Mouse (Mus musculus): ENCODE data around the gene Ado.

GRCm38 (mm10) chr10:67564509-67564908 lies 15.8 kb upstream of the Ado start:
- TF ChIP-seq CTCF (IDR thresholded peaks at IDR 0.05; ENCODE audit: low read depth, low read length) (no peak), POLR2A (IDR thresholded peaks at IDR 0.05; ENCODE audit: borderline replicate concordance, low read depth, low read length) (no peak)

All from bone marrow macrophage, adult 2 months (primary cell).